Mouse (Mus musculus) myocyte (in vitro differentiated cells): ENCODE data around the gene Ptcd2. TPM values are rescaled to one million over a fixed set of nuclear protein-coding genes. Genes with fewer than 3 reads are reported as not detected.

Source experiments
- H3K27me3 ChIP-seq: one replicate; pipeline ENCODE4 v1.6.1; 2011; ENCODE audit not compliant: control insufficient read depth, insufficient read depth, insufficient read length
- H3K36me3 ChIP-seq: one replicate; pipeline ENCODE4 v1.6.1; 2011; ENCODE audit not compliant: control insufficient read depth, insufficient read depth
- H3K4me2 ChIP-seq: one replicate; pipeline ENCODE4 v1.6.1; 2011; ENCODE audit warnings: low read depth, control low read depth
- H3K4me3 ChIP-seq: one replicate; pipeline ENCODE4 v1.5.1; 2011; ENCODE audit warnings: mild to moderate bottlenecking, control low read depth, moderate library complexity
- H3K79me2 ChIP-seq: one replicate; pipeline ENCODE4 v1.6.1; 2011; ENCODE audit not compliant: control insufficient read depth, insufficient read depth
- H3ac ChIP-seq: one replicate; pipeline ENCODE4 v1.6.1; 2011; ENCODE audit not compliant: control insufficient read depth, insufficient read length
- CEBPB ChIP-seq: IDR thresholded peaks from 2 replicates; pipeline ENCODE4 v1.6.1; 2011; ENCODE audit warnings: mild to moderate bottlenecking, moderate library complexity; ENCODE audit not compliant: poor library complexity, insufficient read depth, severe bottlenecking
- E2F4 ChIP-seq: IDR thresholded peaks from one replicate; pipeline ENCODE4 v1.6.1; 2011; ENCODE audit warnings: mild to moderate bottlenecking, control low read depth, moderate library complexity; ENCODE audit not compliant: insufficient read depth
- MAX ChIP-seq: IDR thresholded peaks from one replicate; pipeline ENCODE4 v1.6.1; 2011; ENCODE audit warnings: low read depth, mild to moderate bottlenecking, control low read depth
- MYOD1 ChIP-seq, 3 experiments: IDR thresholded peaks; one replicate each; pipeline ENCODE4 v1.6.1; 2011; ENCODE audit warnings: control low read depth in 2 of 3, low read depth in 2 of 3, mild to moderate bottlenecking in 2 of 3, moderate library complexity in 1 of 3; ENCODE audit not compliant: insufficient read length in 2 of 3, control insufficient read depth in 1 of 3
- MYOG ChIP-seq, 3 experiments: IDR thresholded peaks; one replicate each; pipeline ENCODE4 v1.6.1; 2011; ENCODE audit warnings: control low read depth in 2 of 3, low read depth in 2 of 3, mild to moderate bottlenecking in 2 of 3; ENCODE audit not compliant: insufficient read length in 2 of 3, control insufficient read depth in 1 of 3, insufficient read depth in 1 of 3
- POLR2A ChIP-seq: IDR thresholded peaks from one replicate; pipeline ENCODE4 v1.6.1; 2011; ENCODE audit warnings: low read depth, mild to moderate bottlenecking, control low read depth, moderate library complexity; ENCODE audit not compliant: insufficient read length
- POLR2AphosphoS2 ChIP-seq: IDR thresholded peaks from one replicate; pipeline ENCODE4 v1.6.1; 2011; ENCODE audit warnings: low read depth, control low read depth; ENCODE audit not compliant: insufficient read length
- REST ChIP-seq: IDR thresholded peaks from one replicate; pipeline ENCODE4 v1.6.1; 2011; ENCODE audit warnings: mild to moderate bottlenecking, control low read depth, moderate library complexity; ENCODE audit not compliant: insufficient read depth, insufficient read length
- SRF ChIP-seq: IDR thresholded peaks from one replicate; pipeline ENCODE4 v1.6.1; 2011; ENCODE audit warnings: low read depth; ENCODE audit not compliant: control insufficient read depth, insufficient read length
- TCF12 ChIP-seq: IDR thresholded peaks from one replicate; pipeline ENCODE4 v1.6.1; 2011; ENCODE audit warnings: mild to moderate bottlenecking, control low read depth; ENCODE audit not compliant: poor library complexity, insufficient read depth, severe bottlenecking
- TCF3 ChIP-seq: IDR thresholded peaks from one replicate; pipeline ENCODE4 v1.6.1; 2011; ENCODE audit warnings: low read depth, control low read depth; ENCODE audit not compliant: insufficient read length
- USF1 ChIP-seq: IDR thresholded peaks from one replicate; pipeline ENCODE4 v1.6.1; 2011; ENCODE audit warnings: low read depth, mild to moderate bottlenecking, control low read depth, moderate library complexity
- polyA plus RNA-seq: library from polyadenylated mRNA; unstranded; fragments of >200 nt; fragmentation: generic; extraction: Trizol; gene quantifications from one replicate; pipeline ENCODE4 v1.2.1, GENCODE M21; 2012; ENCODE audit warnings: missing spikeins

Gene Ptcd2
- polyA plus RNA-seq, result 25.1 TPM

DNA sequence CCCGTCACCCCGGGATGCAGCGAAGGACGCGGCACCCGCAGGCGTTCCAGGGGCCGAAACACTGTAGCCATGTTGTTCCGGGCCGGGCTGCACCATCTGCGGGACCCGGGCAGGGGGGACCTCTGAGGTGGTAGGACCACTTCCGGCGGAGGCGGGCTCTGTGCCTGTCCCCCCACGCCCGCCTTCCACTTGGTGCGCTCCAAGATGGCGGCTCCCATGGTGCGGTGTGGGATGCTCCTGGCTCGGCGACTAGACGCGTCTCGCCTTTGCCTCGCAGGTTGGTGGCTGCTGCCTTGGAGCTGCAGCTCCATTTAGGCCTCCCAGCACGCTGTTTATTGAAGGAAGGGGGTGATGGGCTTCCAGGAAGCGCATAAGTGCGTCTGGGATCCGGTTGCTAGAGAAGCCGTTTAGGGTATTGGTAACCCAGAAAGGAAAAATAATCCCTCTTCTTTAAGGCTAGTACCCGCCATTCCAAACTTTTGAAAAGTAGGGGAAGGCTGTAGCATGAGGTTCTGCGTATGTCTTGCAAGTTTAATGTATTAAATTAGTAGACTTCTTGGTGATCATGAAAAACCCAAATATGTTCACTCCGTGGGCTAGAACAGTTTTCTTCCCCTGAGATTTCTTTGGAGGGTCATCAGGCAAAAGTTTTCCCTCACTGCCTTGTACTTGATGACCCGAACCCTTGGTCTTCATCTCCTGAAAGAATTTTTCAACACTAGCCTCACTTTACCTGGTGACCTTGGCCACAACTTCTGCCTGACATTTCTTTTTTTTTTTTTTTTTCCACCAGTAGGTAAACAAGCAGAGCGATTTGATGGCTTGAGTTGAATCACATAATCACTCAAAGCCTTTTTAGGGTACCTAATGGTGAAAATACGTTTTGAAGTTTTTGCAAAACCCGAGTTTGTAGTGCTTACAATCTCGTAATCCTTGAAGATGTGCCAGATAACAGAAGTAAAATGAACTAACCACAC lies at the start of gene Ptcd2, which contains the start of gene Mrps27:
Gene Ptcd2 (minus strand): TSS at position 107 of the 977 bp plus-strand sequence.
Gene Mrps27 (plus strand): TSS at position 188 of the 977 bp plus-strand sequence.
- peak within 1 kb of the TSS; percentile 61 for H3ac ChIP-seq
- peak within 1 kb of the TSS; percentile 96 for H3K4me3 ChIP-seq
- H3K4me2 ChIP-seq, result peak within 1 kb of the TSS; percentile 98
- TF ChIP-seq CEBPB (no peak), E2F4 (no peak), TCF3 (no peak), MAX (no peak), SRF (no peak), TCF12 (no peak), REST (peak; percentile 26), POLR2A (peak; percentile 88), MYOG (IDR thresholded peaks at IDR 0.05; ENCODE audit: control insufficient read depth in 1 of 3, insufficient read depth in 1 of 3, insufficient read length in 2 of 3, low read depth in 2 of 3) (peak in 1 of 3 experiments; percentile 50), POLR2AphosphoS2 (peak; percentile 76), MYOD1 (IDR thresholded peaks at IDR 0.05; ENCODE audit: control insufficient read depth in 1 of 3, insufficient read length in 2 of 3, low read depth in 2 of 3) (no peak), USF1 (no peak)
- H3K27me3 ChIP-seq, result no peaks in the 10 kb centered on the region
- H3K36me3 ChIP-seq, result peaks cover 21% of the 10 kb centered on the region
- peaks cover 35% of the 10 kb centered on the region for H3K79me2 ChIP-seq

DNA sequence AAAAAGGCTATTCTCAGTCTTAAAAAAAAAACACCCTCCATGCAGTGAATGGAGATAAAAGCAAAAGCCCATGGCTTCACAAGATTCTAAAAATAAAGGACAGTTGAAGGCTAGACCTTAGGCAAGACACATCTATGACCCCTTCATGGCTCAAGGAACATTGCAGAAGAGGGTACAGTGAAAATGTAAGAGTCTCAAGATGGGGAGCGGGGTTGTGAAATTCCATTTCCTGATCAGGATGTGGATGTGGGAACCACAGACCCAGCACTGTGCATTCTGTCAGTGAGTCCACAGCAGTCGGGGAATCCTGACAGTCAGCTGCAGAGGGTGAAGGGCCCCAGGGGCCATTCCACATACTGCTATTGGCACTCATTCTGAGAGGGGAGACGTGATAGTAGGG lies 48.6 kb upstream of the Ptcd2 start:
- no peaks in the 10 kb centered on the region for H3K27me3 ChIP-seq
- H3K4me3 ChIP-seq, result no peak overlapping the region
- TF ChIP-seq CEBPB (no peak), TCF12 (no peak), REST (no peak), TCF3 (no peak), POLR2A (no peak), MAX (no peak), MYOD1 (IDR thresholded peaks at IDR 0.05; ENCODE audit: control insufficient read depth in 1 of 3, insufficient read length in 2 of 3, low read depth in 2 of 3) (no peak), POLR2AphosphoS2 (no peak), E2F4 (no peak), USF1 (no peak), SRF (no peak), MYOG (IDR thresholded peaks at IDR 0.05; ENCODE audit: control insufficient read depth in 1 of 3, insufficient read depth in 1 of 3, insufficient read length in 2 of 3, low read depth in 2 of 3) (no peak)
- no peaks in the 10 kb centered on the region for H3K36me3 ChIP-seq
- no peak overlapping the region for H3ac ChIP-seq
- H3K79me2 ChIP-seq, result peaks cover 3% of the 10 kb centered on the region
- H3K4me2 ChIP-seq, result no peak overlapping the region

DNA sequence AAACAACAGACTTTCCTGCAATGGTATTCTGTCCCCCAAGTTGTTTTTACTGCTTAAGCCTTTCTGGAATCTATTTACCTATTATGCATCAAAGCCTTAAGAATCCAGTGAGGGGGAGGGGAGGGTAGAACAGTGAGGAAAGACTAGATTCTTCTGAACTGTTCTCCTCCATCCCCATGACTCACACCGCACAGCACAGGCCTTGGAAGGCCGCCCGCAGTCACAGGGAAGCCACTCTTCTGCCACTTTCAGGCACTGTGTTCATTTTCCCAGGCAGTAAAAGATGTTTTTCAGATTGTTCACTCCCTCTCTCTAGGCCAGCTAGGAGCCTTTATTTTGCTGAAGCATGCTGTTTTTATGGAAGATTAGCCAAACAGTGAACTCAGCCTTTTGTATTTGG lies 46.9 kb upstream of the Ptcd2 start:
- no peak for TF ChIP-seq MAX
- TF ChIP-seq TCF3, result no peak
- no peak for TF ChIP-seq MYOD1 (IDR thresholded peaks at IDR 0.05; ENCODE audit: control insufficient read depth in 1 of 3, insufficient read length in 2 of 3, low read depth in 2 of 3)
- no peak for TF ChIP-seq SRF
- TF ChIP-seq TCF12, result no peak
- no peak for TF ChIP-seq POLR2A
- no peak for TF ChIP-seq REST
- TF ChIP-seq USF1, result no peak
- TF ChIP-seq E2F4, result no peak
- TF ChIP-seq CEBPB, result no peak
- no peak for TF ChIP-seq MYOG (IDR thresholded peaks at IDR 0.05; ENCODE audit: control insufficient read depth in 1 of 3, insufficient read depth in 1 of 3, insufficient read length in 2 of 3, low read depth in 2 of 3)
- TF ChIP-seq POLR2AphosphoS2, result no peak
- no peaks in the 10 kb centered on the region for H3K27me3 ChIP-seq
- H3K36me3 ChIP-seq, result no peaks in the 10 kb centered on the region
- no peak overlapping the region for H3ac ChIP-seq
- peaks cover 3% of the 10 kb centered on the region for H3K79me2 ChIP-seq
- H3K4me3 ChIP-seq, result no peak overlapping the region
- peak overlapping the region; percentile 69 for H3K4me2 ChIP-seq

- Histone ChIP-seq H3K79me2 (peaks cover 3% of the 10 kb centered on the region), H3ac (no peak overlapping the region), H3K36me3 (no peaks in the 10 kb centered on the region), H3K27me3 (no peaks in the 10 kb centered on the region), H3K4me2 (no peak overlapping the region), H3K4me3 (no peak overlapping the region)
- TF ChIP-seq TCF12 (no peak), E2F4 (no peak), POLR2A (no peak), MYOD1 (IDR thresholded peaks at IDR 0.05; ENCODE audit: control insufficient read depth in 1 of 3, insufficient read length in 2 of 3, low read depth in 2 of 3) (no peak), MAX (no peak), POLR2AphosphoS2 (no peak), REST (no peak), TCF3 (no peak), USF1 (no peak), SRF (no peak), MYOG (IDR thresholded peaks at IDR 0.05; ENCODE audit: control insufficient read depth in 1 of 3, insufficient read depth in 1 of 3, insufficient read length in 2 of 3, low read depth in 2 of 3) (no peak), CEBPB (no peak)
Observed at GRCm38 (mm10) chr13:99387901-99388811, 43.7 kb upstream of the Ptcd2 start.
